Mouse (Mus musculus) embryonic facial prominence, embryonic 12.5 days (tissue): ENCODE data around the gene Zfp352. TPM values are rescaled to one million over a fixed set of nuclear protein-coding genes. Genes with fewer than 3 reads are reported as not detected.
"Not testable (repeated sequence)": the region's sequence is repeated elsewhere in the genome, so short reads cannot be mapped to it uniquely, and the experiment has no call there.

Experiments
- ATAC-seq: fragments of 200-750 bp; cut with Nextera tagmentation; 2 replicates; pipeline ENCODE4 v1.8.0; 2017; ENCODE audit not compliant: insufficient number of reproducible peaks, insufficient read depth, low FRiP score, low TSS enrichment
- H3K27ac ChIP-seq: fragments of 300-500 bp; sonication (generic); 2 replicates; pipeline ENCODE4 v1.5.1; 2016; ENCODE audit warnings: mild to moderate bottlenecking
- H3K27me3 ChIP-seq: fragments of 300-500 bp; sonication (generic); 2 replicates; pipeline ENCODE4 v1.6.1; 2016; ENCODE audit warnings: mild to moderate bottlenecking, moderate library complexity
- H3K36me3 ChIP-seq: fragments of 300-500 bp; sonication (generic); 2 replicates; pipeline ENCODE4 v1.6.1; 2016; ENCODE audit warnings: mild to moderate bottlenecking
- H3K4me1 ChIP-seq: fragments of 300-500 bp; sonication (generic); 2 replicates; pipeline ENCODE4 v1.6.1; 2016
- H3K4me2 ChIP-seq: fragments of 300-500 bp; sonication (generic); replicated peaks from 2 replicates; pipeline ENCODE4 v1.6.1; 2016; ENCODE audit warnings: mild to moderate bottlenecking, moderate library complexity
- H3K4me3 ChIP-seq: fragments of 300-500 bp; sonication (generic); 2 replicates; pipeline ENCODE4 v1.5.1; 2016; ENCODE audit warnings: mild to moderate bottlenecking
- H3K9ac ChIP-seq: fragments of 300-500 bp; sonication (generic); 2 replicates; pipeline ENCODE4 v1.6.1; 2016; ENCODE audit warnings: mild to moderate bottlenecking, moderate library complexity
- H3K9me3 ChIP-seq: fragments of 300-500 bp; sonication (generic); 2 replicates; pipeline ENCODE4 v1.6.1; 2016; ENCODE audit warnings: mild to moderate bottlenecking, moderate library complexity
- WGBS: fragments of 180-500 bp; shearing (Covaris S2); methylation state at CpG from one replicate; pipeline ENCODE4 v1.1.7; 2016; 5-methylcytosine and 5-hydroxymethylcytosine counted together
- polyA plus RNA-seq: library from polyadenylated mRNA; unstranded; fragments of >200 nt; fragmentation: Nextera tagmentation; extraction: Ambion mirVana; gene quantifications from 2 replicates; pipeline ENCODE4 v1.2.1, GENCODE M21; 2016

Gene Zfp352
- polyA plus RNA-seq, result not detected in 2 replicates

GRCm38 (mm10) chr4:90218520-90218919 lies at the start of gene Zfp352:
Gene Zfp352 (plus strand): TSS chr4:90218820.
- 93% methylated on average over 2 of the region's 2 CpGs for WGBS
- Histone ChIP-seq H3K9ac (no peak within 1 kb of the TSS), H3K4me3 (no peak within 1 kb of the TSS), H3K27ac (no peak within 1 kb of the TSS), H3K27me3 (no peaks in the 10 kb centered on the region), H3K36me3 (no peaks in the 10 kb centered on the region), H3K4me1 (no peaks in the 10 kb centered on the region), H3K4me2 (no peak within 1 kb of the TSS), H3K9me3 (no peaks in the 10 kb centered on the region)
- ATAC-seq, result no peak

- Histone ChIP-seq H3K4me1 (no peaks in the 10 kb centered on the region), H3K36me3 (no peaks in the 10 kb centered on the region), H3K4me2 (no peak overlapping the region), H3K27ac (no peak overlapping the region), H3K4me3 (no peak overlapping the region), H3K9ac (no peak overlapping the region), H3K27me3 (no peaks in the 10 kb centered on the region), H3K9me3 (no peaks in the 10 kb centered on the region)
- WGBS, result 84% methylated on average over 3 of the region's 3 CpGs
- ATAC-seq, result no peak
Measured at GRCm38 (mm10) chr4:90170890-90171483, 47.6 kb upstream of the Zfp352 start.

GRCm38 (mm10) chr4:90174036-90174435 lies 44.6 kb upstream of the Zfp352 start:
- no peaks in the 10 kb centered on the region for H3K36me3 ChIP-seq
- no peak overlapping the region for H3K4me3 ChIP-seq
- no peak overlapping the region for H3K4me2 ChIP-seq
- H3K27me3 ChIP-seq, result no peaks in the 10 kb centered on the region
- no peaks in the 10 kb centered on the region for H3K9me3 ChIP-seq
- 86% methylated on average over 1 of the region's 1 CpGs for WGBS
- H3K4me1 ChIP-seq, result no peaks in the 10 kb centered on the region
- no peak for ATAC-seq
- H3K27ac ChIP-seq, result no peak overlapping the region
- no peak overlapping the region for H3K9ac ChIP-seq

GRCm38 (mm10) chr4:90203421-90203820 lies 15.2 kb upstream of the Zfp352 start:
- Histone ChIP-seq H3K4me3 (no peak overlapping the region), H3K9me3 (no peaks in the 10 kb centered on the region), H3K4me2 (no peak overlapping the region), H3K27me3 (no peaks in the 10 kb centered on the region), H3K27ac (no peak overlapping the region), H3K36me3 (no peaks in the 10 kb centered on the region), H3K4me1 (no peaks in the 10 kb centered on the region), H3K9ac (no peak overlapping the region)
- WGBS, result 81% methylated on average over 5 of the region's 5 CpGs
- no peak for ATAC-seq

GRCm38 (mm10) chr4:90211475-90211874 lies 7.1 kb upstream of the Zfp352 start:
- no peaks in the 10 kb centered on the region for H3K9me3 ChIP-seq
- H3K9ac ChIP-seq, result no peak overlapping the region
- no peak overlapping the region for H3K27ac ChIP-seq
- H3K36me3 ChIP-seq, result no peaks in the 10 kb centered on the region
- 43% methylated on average over 1 of the region's 1 CpGs for WGBS
- no peak for ATAC-seq
- no peaks in the 10 kb centered on the region for H3K27me3 ChIP-seq
- H3K4me3 ChIP-seq, result no peak overlapping the region
- no peak overlapping the region for H3K4me2 ChIP-seq
- no peaks in the 10 kb centered on the region for H3K4me1 ChIP-seq

GRCm38 (mm10) chr4:90212076-90212475 lies 6.5 kb upstream of the Zfp352 start:
- H3K9me3 ChIP-seq, result no peaks in the 10 kb centered on the region
- H3K4me2 ChIP-seq, result no peak overlapping the region
- no peaks in the 10 kb centered on the region for H3K4me1 ChIP-seq
- ATAC-seq, result no peak
- H3K27me3 ChIP-seq, result no peaks in the 10 kb centered on the region
- 77% methylated on average over 3 of the region's 3 CpGs for WGBS
- no peak overlapping the region for H3K27ac ChIP-seq
- no peak overlapping the region for H3K9ac ChIP-seq
- H3K36me3 ChIP-seq, result no peaks in the 10 kb centered on the region
- no peak overlapping the region for H3K4me3 ChIP-seq

- 95% methylated on average over 5 of the region's 5 CpGs for WGBS
- not testable (repeated sequence) for H3K9me3 ChIP-seq, H3K4me1 ChIP-seq, H3K36me3 ChIP-seq, H3K4me3 ChIP-seq, H3K9ac ChIP-seq, ATAC-seq, H3K27ac ChIP-seq, H3K4me2 ChIP-seq, H3K27me3 ChIP-seq
Measured at GRCm38 (mm10) chr4:90235646-90236045, 17.0 kb downstream of the Zfp352 start.

- H3K27ac ChIP-seq, result no peak overlapping the region
Measured at GRCm38 (mm10) chr4:90269781-90270180, 51.2 kb downstream of the Zfp352 start.

More at GRCm38 (mm10) chr4:90269781-90270180, 51.2 kb downstream of the Zfp352 start:
- no peaks in the 10 kb centered on the region for H3K4me1 ChIP-seq
- no peak for ATAC-seq
- H3K27me3 ChIP-seq, result no peaks in the 10 kb centered on the region
- H3K4me3 ChIP-seq, result no peak overlapping the region
- no peak overlapping the region for H3K4me2 ChIP-seq
- no peak overlapping the region for H3K9ac ChIP-seq
- H3K36me3 ChIP-seq, result no peaks in the 10 kb centered on the region
- peaks cover 7% of the 10 kb centered on the region; the same call in 1 of the 2 replicates for H3K9me3 ChIP-seq
